Mouse (Mus musculus): ENCODE data around the gene Kcnk5.

DNA sequence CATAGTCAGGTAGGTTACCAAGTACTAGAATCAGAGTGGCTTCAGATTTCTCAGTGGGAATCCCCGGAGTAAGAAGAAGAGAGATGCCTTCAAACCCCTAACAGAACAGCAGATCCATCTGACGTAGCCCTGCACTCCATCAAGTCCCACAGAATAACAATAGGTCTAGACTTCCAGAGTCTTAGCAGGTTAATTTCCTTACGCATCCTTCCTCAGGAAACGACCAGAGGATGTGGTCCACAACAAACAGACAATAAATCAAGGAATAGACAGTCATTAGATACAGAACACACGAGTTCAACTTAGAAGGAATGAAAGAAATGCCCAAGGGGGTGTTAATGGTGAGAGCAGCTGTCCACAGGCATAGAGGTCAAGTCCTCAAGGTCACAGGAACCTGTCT is 86.7 kb downstream of the Kcnk5 start:
- no peak for TF ChIP-seq CTCF (IDR thresholded peaks at IDR 0.05; ENCODE audit: insufficient read depth, low read length)
- no peak for TF ChIP-seq POLR2A (IDR thresholded peaks at IDR 0.05; ENCODE audit: borderline replicate concordance, extremely low read depth, low read depth, low read length)
